Mouse (Mus musculus): ENCODE data around the gene Catspere2. TPM values are rescaled to one million over a fixed set of nuclear protein-coding genes. Genes with fewer than 3 reads are reported as not detected.
"Not testable (repeated sequence)": the region's sequence is repeated elsewhere in the genome, so short reads cannot be mapped to it uniquely, and the experiment has no call there.

The Catspere2 gene
- polyA plus RNA-seq, 1 experiment from 2014 or later = 0.15 TPM

- no peak for DNase-seq (ENCODE audit: low spot score)
- Histone ChIP-seq H3K36me3 (no peaks in the 10 kb centered on the region), H3K9me3 (no peaks in the 10 kb centered on the region), H3K4me1 (peaks cover 6% of the 10 kb centered on the region; the same call in 1 of the 2 replicates), H3K27me3 (ENCODE audit: insufficient read depth, poor library complexity, severe bottlenecking) (no peaks in the 10 kb centered on the region), H3K4me3 (no peak overlapping the region), H3K27ac (no peak overlapping the region)
These were observed 202.4 kb downstream of the Catspere2 start for GRCm38 (mm10) chr1:178185591-178185990.

- H3K9me3 ChIP-seq; H3K4me1 ChIP-seq; H3K36me3 ChIP-seq; H3K27me3 ChIP-seq (ENCODE audit: insufficient read depth, poor library complexity, severe bottlenecking): not testable (repeated sequence)
- WGBS = 0% methylated on average over 37 of the region's 37 CpGs
- peak within 1 kb of the TSS; percentile 85 for H3K27ac ChIP-seq
- peak; percentile 98 for DNase-seq (ENCODE audit: low spot score)
- H3K4me3 ChIP-seq = peak within 1 kb of the TSS; percentile 67
These were observed 204.1 kb downstream of the Catspere2 start, which contains the start of gene Desi2 for GRCm38 (mm10) chr1:178187216-178187791. Desi2 (plus strand) TSS chr1:178187417.

DNA sequence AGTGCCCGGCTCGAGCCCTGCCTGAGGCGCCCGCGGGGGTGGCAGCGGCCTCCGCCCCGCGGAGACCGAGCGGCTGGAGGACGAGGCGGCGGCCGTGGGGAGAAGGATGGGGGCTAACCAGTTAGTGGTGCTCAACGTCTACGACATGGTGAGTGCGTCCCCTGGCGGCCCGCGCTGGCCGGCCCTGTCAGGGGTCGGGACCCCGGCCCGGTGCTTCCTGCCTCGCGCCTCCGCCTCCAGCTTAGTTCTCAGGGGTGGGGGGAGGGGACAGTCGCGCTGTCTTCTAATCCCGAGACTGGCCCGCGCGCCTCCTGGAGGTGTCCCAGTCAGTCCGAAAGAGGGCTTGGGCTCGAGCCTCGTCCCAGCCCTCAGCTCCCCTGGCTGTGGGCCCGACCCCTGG, 204.6 kb downstream of the Catspere2 start:
- H3K27ac ChIP-seq = peak overlapping the region; percentile 85
- H3K4me1 ChIP-seq; H3K36me3 ChIP-seq; H3K9me3 ChIP-seq; DNase-seq (ENCODE audit: low spot score); H3K27me3 ChIP-seq (ENCODE audit: insufficient read depth, poor library complexity, severe bottlenecking): not testable (repeated sequence)
- WGBS = 0% methylated on average over 27 of the region's 38 CpGs
- H3K4me3 ChIP-seq = peak overlapping the region; percentile 67

GRCm38 (mm10) chr1:178188386-178188785, 205.2 kb downstream of the Catspere2 start:
- 8% methylated on average over 13 of the region's 13 CpGs for WGBS
- peaks cover 6% of the 10 kb centered on the region; the same call in 1 of the 2 replicates for H3K4me1 ChIP-seq

DNA sequence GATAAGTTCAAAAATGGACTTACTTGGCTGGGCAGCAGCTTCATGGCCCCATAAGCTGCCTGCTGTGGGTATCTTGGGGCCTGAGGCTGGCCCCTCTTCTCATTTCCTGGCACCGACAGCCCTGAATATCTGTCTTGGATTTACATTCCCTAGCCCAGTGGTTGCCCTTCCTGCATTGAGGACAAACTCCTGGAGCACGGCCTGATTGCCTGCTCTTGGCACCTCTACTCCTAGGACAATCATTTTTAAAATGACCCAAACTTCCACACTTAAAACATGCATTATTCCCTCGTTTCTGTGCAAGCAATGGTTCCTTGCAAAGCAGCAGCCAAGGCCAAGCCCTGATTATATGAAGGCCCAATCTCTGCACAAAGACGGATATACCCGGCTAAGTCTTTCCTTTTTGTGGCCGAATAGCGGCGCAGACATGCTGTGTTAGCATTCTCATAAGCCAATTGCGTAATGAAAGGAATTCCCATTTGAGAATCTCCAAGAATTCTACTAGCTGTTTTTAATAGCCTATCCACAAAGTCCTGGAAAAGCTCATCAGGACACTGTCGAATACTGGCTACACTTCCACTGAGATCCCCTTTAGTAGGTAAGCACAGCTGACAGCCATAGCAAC, 222.6 kb downstream of the Catspere2 start:
- 0 out of 2 replicates have a peak, but pooled peaks cover 13% of the 10 kb centered on the region for H3K4me1 ChIP-seq
- DNase-seq (ENCODE audit: low spot score) = no peak
- no peak overlapping the region for H3K27ac ChIP-seq
- H3K4me3 ChIP-seq = no peak overlapping the region
- H3K36me3 ChIP-seq = peaks cover 8% of the 10 kb centered on the region; the same call in 1 of the 2 replicates
- no peaks in the 10 kb centered on the region for H3K27me3 ChIP-seq (ENCODE audit: insufficient read depth, poor library complexity, severe bottlenecking)
- no peaks in the 10 kb centered on the region for H3K9me3 ChIP-seq
- WGBS = 84% methylated on average over 10 of the region's 10 CpGs

More at GRCm38 (mm10) chr1:178188386-178188785, 205.2 kb downstream of the Catspere2 start:
- DNase-seq (ENCODE audit: low spot score) = no peak
- Histone ChIP-seq H3K27ac (no peak overlapping the region), H3K36me3 (no peaks in the 10 kb centered on the region), H3K27me3 (ENCODE audit: insufficient read depth, poor library complexity, severe bottlenecking) (no peaks in the 10 kb centered on the region), H3K9me3 (no peaks in the 10 kb centered on the region), H3K4me3 (peak overlapping the region; percentile 53)

DNA sequence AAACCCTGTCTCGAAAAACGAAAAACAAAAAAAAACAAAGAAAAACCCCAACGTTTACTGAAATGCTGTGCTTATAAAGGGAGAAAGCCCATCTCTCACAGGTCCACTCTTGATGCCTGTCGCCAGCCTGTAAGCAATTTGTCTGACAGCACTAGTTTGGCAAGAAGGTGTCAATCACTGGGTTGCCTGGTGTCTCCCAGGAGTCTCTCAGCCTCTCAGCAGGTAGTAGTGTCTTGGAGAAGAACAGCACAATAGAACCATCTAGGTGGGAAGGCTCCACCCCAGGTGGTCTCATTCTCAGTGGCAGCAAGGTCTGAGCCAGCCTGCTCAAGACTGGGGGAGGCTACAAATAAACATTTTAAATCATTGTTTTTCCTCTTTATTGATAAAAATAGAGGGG, 224.6 kb downstream of the Catspere2 start:
- H3K36me3 ChIP-seq; H3K27me3 ChIP-seq (ENCODE audit: insufficient read depth, poor library complexity, severe bottlenecking); DNase-seq (ENCODE audit: low spot score); H3K9me3 ChIP-seq; H3K4me3 ChIP-seq; H3K27ac ChIP-seq: not testable (repeated sequence)
- 79% methylated on average over 4 of the region's 4 CpGs for WGBS
- 0 out of 2 replicates have a peak, but pooled peaks cover 13% of the 10 kb centered on the region for H3K4me1 ChIP-seq

GRCm38 (mm10) chr1:178209966-178210365, 226.7 kb downstream of the Catspere2 start:
- Histone ChIP-seq H3K36me3 (no peaks in the 10 kb centered on the region), H3K27me3 (ENCODE audit: insufficient read depth, poor library complexity, severe bottlenecking) (no peaks in the 10 kb centered on the region), H3K4me1 (0 out of 2 replicates have a peak, but pooled peaks cover 13% of the 10 kb centered on the region), H3K9me3 (no peaks in the 10 kb centered on the region), H3K4me3 (no peak overlapping the region), H3K27ac (no peak overlapping the region)
- DNase-seq (ENCODE audit: low spot score) = no peak

DNA sequence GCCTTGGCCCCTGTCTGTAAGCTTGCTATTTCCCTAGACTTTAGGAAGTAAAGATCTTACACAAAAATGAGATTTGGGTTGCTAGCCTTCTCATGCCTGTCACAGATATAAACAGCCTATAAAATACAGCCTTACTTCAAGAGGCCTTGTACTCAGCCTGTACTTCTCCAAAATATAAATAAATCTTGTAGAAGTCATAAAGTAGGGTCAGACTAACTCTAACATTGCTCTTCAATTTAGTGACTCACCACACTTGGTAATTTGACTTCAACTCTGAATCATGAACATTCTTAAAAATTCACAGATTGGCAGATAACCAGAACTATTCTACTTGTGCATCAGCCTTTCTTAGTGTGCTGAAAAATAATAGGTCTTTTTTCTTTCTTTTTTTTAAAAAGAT, 233.9 kb downstream of the Catspere2 start:
- no peak overlapping the region for H3K27ac ChIP-seq
- H3K27me3 ChIP-seq (ENCODE audit: insufficient read depth, poor library complexity, severe bottlenecking) = no peaks in the 10 kb centered on the region
- no peaks in the 10 kb centered on the region for H3K9me3 ChIP-seq
- H3K4me3 ChIP-seq = no peak overlapping the region
- peaks cover 5% of the 10 kb centered on the region for H3K4me1 ChIP-seq
- H3K36me3 ChIP-seq = no peaks in the 10 kb centered on the region
- DNase-seq (ENCODE audit: low spot score) = no peak

- Histone ChIP-seq H3K36me3 (0 out of 2 replicates have a peak, but pooled peaks cover 5% of the 10 kb centered on the region), H3K9me3 (no peaks in the 10 kb centered on the region), H3K4me1 (peaks cover 5% of the 10 kb centered on the region), H3K27ac (no peak overlapping the region), H3K27me3 (ENCODE audit: insufficient read depth, poor library complexity, severe bottlenecking) (no peaks in the 10 kb centered on the region), H3K4me3 (no peak overlapping the region)
- no peak for DNase-seq (ENCODE audit: low spot score)
These were observed 235.1 kb downstream of the Catspere2 start for GRCm38 (mm10) chr1:178218305-178218704.

GRCm38 (mm10) chr1:178219166-178220077, 236.2 kb downstream of the Catspere2 start:
- no peak for DNase-seq (ENCODE audit: low spot score)
- Histone ChIP-seq H3K27me3 (ENCODE audit: insufficient read depth, poor library complexity, severe bottlenecking) (no peaks in the 10 kb centered on the region), H3K9me3 (0 out of 2 replicates have a peak, but pooled peaks cover 2% of the 10 kb centered on the region), H3K36me3 (peaks cover 15% of the 10 kb centered on the region; the same call in 1 of the 2 replicates), H3K4me1 (peaks cover 5% of the 10 kb centered on the region), H3K27ac (peak overlapping the region; percentile 84), H3K4me3 (no peak overlapping the region)
- WGBS = 57% methylated on average over 5 of the region's 5 CpGs
